Mouse (Mus musculus): Measurements from ENCODE around the gene Xbp1. TPM values are rescaled to one million over a fixed set of nuclear protein-coding genes. Genes with fewer than 3 reads are reported as not detected.

Xbp1 gene
- polyA plus RNA-seq, 1 experiment from 2014 or later, result 222 TPM

DNA sequence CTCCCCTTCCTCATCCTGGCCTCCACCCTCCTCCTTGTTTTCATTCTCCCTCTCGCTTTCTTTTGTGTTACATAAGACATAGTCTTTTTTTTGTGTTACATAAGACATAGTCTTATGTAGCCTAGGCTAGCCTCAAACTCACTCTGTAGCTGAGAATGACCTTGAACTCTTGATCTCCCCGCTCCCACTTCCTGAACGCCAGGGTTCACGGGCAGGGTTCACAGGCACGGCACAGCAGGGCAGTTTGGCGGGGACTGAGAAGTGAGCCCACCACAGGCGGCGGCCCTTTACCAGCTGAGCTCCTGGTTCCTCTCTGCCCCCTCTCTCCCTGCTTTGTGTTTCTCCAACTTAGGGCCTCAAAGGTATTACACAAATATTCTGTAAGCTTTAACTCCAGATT is 7.5 kb upstream of the Xbp1 start:
- no peaks in the 10 kb centered on the region for H3K36me3 ChIP-seq (ENCODE audit: control insufficient read depth, insufficient read depth, low read length)
- H3K27me3 ChIP-seq (replicated peaks; ENCODE audit: control insufficient read depth, insufficient read depth, low read length), result no peaks in the 10 kb centered on the region
- 73% methylated on average over 8 of the region's 8 CpGs for WGBS
- no peak for ATAC-seq
- no peak overlapping the region for H3K27ac ChIP-seq (ENCODE audit: low read length)
- H3K4me3 ChIP-seq (ENCODE audit: low read length), result no peak overlapping the region
- H3K4me2 ChIP-seq (ENCODE audit: low read depth, low read length), result no peak overlapping the region
- H3K4me1 ChIP-seq (ENCODE audit: control insufficient read depth, insufficient read depth, low read length), result no peaks in the 10 kb centered on the region
- no peaks in the 10 kb centered on the region for H3K9me3 ChIP-seq (ENCODE audit: control insufficient read depth, low read length)
- H3K9ac ChIP-seq (ENCODE audit: low read depth, low read length), result no peak overlapping the region

DNA sequence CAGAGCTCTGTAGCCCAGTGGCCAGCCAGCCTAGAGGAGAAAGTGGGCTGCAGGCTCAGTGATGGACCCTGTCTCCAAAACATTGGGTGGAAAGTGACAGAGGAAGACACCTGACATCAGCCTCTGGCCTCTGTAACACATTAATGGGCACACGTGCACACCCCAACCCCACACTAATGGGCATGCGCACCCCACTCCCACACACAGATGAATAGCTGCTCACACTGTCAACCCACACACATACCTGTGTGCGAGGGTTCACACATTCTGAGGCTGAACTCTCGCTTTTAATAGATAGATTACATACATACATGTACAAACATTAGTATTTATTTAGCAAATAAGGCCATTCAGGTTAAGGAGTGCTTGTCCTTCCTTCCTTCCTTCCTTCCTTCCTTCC is 6.4 kb upstream of the Xbp1 start:
- Histone ChIP-seq H3K9ac (ENCODE audit: low read depth, low read length) (no peak overlapping the region), H3K4me1 (ENCODE audit: control insufficient read depth, insufficient read depth, low read length) (no peaks in the 10 kb centered on the region), H3K4me3 (ENCODE audit: low read length) (no peak overlapping the region), H3K9me3 (ENCODE audit: control insufficient read depth, low read length) (no peaks in the 10 kb centered on the region), H3K27me3 (replicated peaks; ENCODE audit: control insufficient read depth, insufficient read depth, low read length) (no peaks in the 10 kb centered on the region), H3K4me2 (ENCODE audit: low read depth, low read length) (no peak overlapping the region), H3K27ac (ENCODE audit: low read length) (no peak overlapping the region), H3K36me3 (ENCODE audit: control insufficient read depth, insufficient read depth, low read length) (no peaks in the 10 kb centered on the region)
- no peak for ATAC-seq
- WGBS, result 85% methylated on average over 4 of the region's 4 CpGs

DNA sequence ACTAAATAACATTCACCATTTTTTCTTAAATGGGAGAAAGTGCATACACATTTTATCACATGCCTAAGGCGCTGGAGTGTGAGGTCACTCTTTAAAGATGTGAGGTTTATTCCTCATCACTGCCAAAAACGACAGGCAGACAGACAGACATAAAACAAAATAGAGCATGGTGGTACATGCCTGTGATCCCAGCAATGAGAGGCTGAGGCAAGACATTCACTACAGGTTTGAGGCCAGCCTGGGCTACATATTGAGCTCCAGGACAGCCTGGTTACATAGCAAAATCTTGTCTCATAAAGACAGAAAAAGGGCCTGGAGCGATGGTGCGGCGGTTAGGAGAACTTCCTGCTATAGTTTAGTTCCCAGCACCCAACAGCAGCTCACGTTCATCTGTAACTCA is 5.3 kb upstream of the Xbp1 start:
- H3K4me1 ChIP-seq (ENCODE audit: control insufficient read depth, insufficient read depth, low read length), result peaks cover 4% of the 10 kb centered on the region; the same call in 1 of the 2 replicates
- H3K9me3 ChIP-seq (ENCODE audit: control insufficient read depth, low read length), result no peaks in the 10 kb centered on the region
- WGBS, result 84% methylated on average over 6 of the region's 6 CpGs
- no peak overlapping the region for H3K4me3 ChIP-seq (ENCODE audit: low read length)
- no peak overlapping the region for H3K9ac ChIP-seq (ENCODE audit: low read depth, low read length)
- ATAC-seq, result no peak
- H3K27me3 ChIP-seq (replicated peaks; ENCODE audit: control insufficient read depth, insufficient read depth, low read length), result no peaks in the 10 kb centered on the region
- H3K4me2 ChIP-seq (ENCODE audit: low read depth, low read length), result no peak overlapping the region
- no peaks in the 10 kb centered on the region for H3K36me3 ChIP-seq (ENCODE audit: control insufficient read depth, insufficient read depth, low read length)
- H3K27ac ChIP-seq (ENCODE audit: low read length), result no peak overlapping the region

DNA sequence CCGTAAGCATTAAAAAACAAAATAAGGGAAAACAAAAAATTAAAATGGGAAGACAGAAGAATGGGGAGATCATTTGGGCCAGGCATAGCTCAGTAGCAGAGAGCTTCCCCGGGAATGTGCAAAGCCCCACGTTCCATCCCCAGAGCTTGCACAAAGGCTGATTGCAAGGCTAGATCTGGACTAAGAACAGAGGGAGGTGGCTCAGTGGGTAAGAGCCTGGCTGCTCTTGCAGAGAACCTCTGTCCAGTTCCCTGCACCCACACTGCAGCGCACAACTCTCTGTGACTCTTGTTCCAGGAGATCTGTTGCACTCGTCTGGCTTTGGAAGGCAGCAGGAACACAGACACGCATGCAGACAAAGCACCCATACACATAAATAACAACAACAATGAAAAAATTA is 4.8 kb upstream of the Xbp1 start:
- WGBS, result 80% methylated on average over 6 of the region's 6 CpGs
- H3K4me1 ChIP-seq (ENCODE audit: control insufficient read depth, insufficient read depth, low read length), result peaks cover 4% of the 10 kb centered on the region; the same call in 1 of the 2 replicates

DNA sequence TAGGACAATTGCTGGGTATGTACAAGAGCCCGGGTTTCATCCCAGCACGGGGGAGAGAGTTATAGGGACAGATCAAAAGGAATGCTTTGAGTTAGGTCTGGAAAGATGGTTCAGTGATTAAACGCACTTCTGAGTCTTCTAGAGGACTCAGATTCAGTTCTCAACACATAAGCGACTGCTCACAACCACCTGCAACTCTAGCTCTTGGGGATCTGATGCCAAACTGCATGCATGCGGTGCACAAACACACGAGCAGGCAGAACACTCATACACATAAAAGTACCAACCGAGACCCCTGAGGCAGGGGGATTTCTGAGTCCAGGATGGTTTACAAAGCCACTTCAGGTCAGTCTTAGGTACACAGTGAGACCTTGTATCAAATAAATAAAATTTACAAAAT is 4.3 kb upstream of the Xbp1 start:
- H3K4me1 ChIP-seq (ENCODE audit: control insufficient read depth, insufficient read depth, low read length), result peaks cover 4% of the 10 kb centered on the region; the same call in 1 of the 2 replicates
- H3K36me3 ChIP-seq (ENCODE audit: control insufficient read depth, insufficient read depth, low read length), result no peaks in the 10 kb centered on the region
- H3K9ac ChIP-seq (ENCODE audit: low read depth, low read length), result no peak overlapping the region
- 78% methylated on average over 7 of the region's 7 CpGs for WGBS
- no peaks in the 10 kb centered on the region for H3K27me3 ChIP-seq (replicated peaks; ENCODE audit: control insufficient read depth, insufficient read depth, low read length)
- no peak for ATAC-seq
- H3K27ac ChIP-seq (ENCODE audit: low read length), result no peak overlapping the region
- H3K9me3 ChIP-seq (ENCODE audit: control insufficient read depth, low read length), result no peaks in the 10 kb centered on the region
- H3K4me2 ChIP-seq (ENCODE audit: low read depth, low read length), result no peak overlapping the region
- no peak overlapping the region for H3K4me3 ChIP-seq (ENCODE audit: low read length)

More for the DNA sequence above, 4.8 kb upstream of the Xbp1 start:
- ATAC-seq, result no peak
- Histone ChIP-seq H3K4me2 (ENCODE audit: low read depth, low read length) (no peak overlapping the region), H3K9ac (ENCODE audit: low read depth, low read length) (no peak overlapping the region), H3K9me3 (ENCODE audit: control insufficient read depth, low read length) (no peaks in the 10 kb centered on the region), H3K36me3 (ENCODE audit: control insufficient read depth, insufficient read depth, low read length) (no peaks in the 10 kb centered on the region), H3K4me3 (ENCODE audit: low read length) (no peak overlapping the region), H3K27ac (ENCODE audit: low read length) (no peak overlapping the region), H3K27me3 (replicated peaks; ENCODE audit: control insufficient read depth, insufficient read depth, low read length) (no peaks in the 10 kb centered on the region)

DNA sequence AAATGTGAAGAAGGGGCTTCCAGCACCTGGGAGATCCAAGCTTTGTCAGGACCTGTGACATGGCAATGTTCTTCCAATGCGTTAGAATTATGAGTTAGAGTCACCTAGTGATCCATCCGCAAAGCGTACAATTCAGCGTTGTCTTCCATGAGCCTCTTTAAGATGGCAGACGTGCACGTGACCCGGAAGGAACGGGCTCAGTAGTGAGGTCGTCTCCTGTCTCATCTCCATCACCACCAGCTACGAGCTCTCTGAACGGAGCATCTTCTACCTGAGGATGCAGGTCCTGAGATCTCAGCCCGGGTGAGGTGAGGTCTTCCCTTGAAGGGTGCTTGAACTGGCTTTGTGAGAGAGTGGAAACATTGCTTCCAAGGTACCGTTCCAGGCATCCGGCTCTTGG is 3.8 kb upstream of the Xbp1 start:
- no peak overlapping the region for H3K9ac ChIP-seq (ENCODE audit: low read depth, low read length)

DNA sequence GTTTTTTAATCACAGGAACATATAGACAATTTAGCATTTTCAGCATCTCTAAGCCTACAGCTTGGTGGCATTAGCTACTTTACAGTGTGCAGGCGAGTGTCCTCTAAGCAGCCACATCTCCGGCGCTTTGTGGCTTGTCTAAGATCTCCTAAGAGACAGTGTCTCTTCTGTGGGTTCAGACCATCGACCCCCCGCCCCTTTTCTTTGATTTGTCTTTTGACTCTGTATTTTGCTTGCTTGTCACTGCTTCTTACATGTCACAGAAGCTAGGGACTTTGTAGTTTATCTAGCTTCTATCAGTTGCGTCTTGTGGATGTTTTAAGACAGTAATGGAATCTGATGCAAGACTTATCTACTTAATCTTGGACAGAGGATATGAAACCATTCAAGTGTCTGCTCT is 3.1 kb upstream of the Xbp1 start:
- no peaks in the 10 kb centered on the region for H3K36me3 ChIP-seq (ENCODE audit: control insufficient read depth, insufficient read depth, low read length)

More for the DNA sequence above, 3.8 kb upstream of the Xbp1 start:
- peaks cover 4% of the 10 kb centered on the region; the same call in 1 of the 2 replicates for H3K4me1 ChIP-seq (ENCODE audit: control insufficient read depth, insufficient read depth, low read length)
- no peak overlapping the region for H3K4me3 ChIP-seq (ENCODE audit: low read length)
- no peaks in the 10 kb centered on the region for H3K36me3 ChIP-seq (ENCODE audit: control insufficient read depth, insufficient read depth, low read length)
- no peak for ATAC-seq
- H3K27me3 ChIP-seq (replicated peaks; ENCODE audit: control insufficient read depth, insufficient read depth, low read length), result no peaks in the 10 kb centered on the region
- no peaks in the 10 kb centered on the region for H3K9me3 ChIP-seq (ENCODE audit: control insufficient read depth, low read length)
- no peak overlapping the region for H3K27ac ChIP-seq (ENCODE audit: low read length)
- WGBS, result 93% methylated on average over 14 of the region's 14 CpGs
- H3K4me2 ChIP-seq (ENCODE audit: low read depth, low read length), result no peak overlapping the region

DNA sequence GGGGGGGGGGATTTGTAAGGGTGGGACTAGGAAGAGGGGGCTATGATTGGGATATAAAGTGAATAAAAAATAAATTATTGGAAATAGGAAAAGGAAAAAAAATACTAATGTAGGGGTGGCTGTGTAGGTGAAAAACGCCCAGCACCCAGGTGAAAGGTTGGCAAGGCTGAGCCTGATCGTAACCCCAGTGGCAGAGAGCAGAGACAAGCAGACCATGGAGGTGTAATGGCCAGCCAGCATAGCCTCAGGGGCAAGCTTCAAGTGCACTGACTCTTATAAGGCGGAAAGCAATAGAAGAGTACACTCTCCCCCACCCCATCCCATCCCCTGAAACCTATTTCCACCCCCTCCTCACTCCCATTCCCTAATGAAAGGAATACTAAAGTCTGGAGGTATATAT is 778 bp upstream of the Xbp1 start:
- peak overlapping the region; percentile 30; the same call in 1 of the 2 replicates for H3K9ac ChIP-seq (ENCODE audit: low read depth, low read length)
- peaks cover 16% of the 10 kb centered on the region for H3K36me3 ChIP-seq (ENCODE audit: control insufficient read depth, insufficient read depth, low read length)
- no peak for ATAC-seq
- H3K4me1 ChIP-seq (ENCODE audit: control insufficient read depth, insufficient read depth, low read length), result peaks cover 22% of the 10 kb centered on the region
- H3K9me3 ChIP-seq (ENCODE audit: control insufficient read depth, low read length), result no peaks in the 10 kb centered on the region
- 88% methylated on average over 3 of the region's 3 CpGs for WGBS
- no peaks in the 10 kb centered on the region for H3K27me3 ChIP-seq (replicated peaks; ENCODE audit: control insufficient read depth, insufficient read depth, low read length)
- H3K4me2 ChIP-seq (ENCODE audit: low read depth, low read length), result peak overlapping the region; percentile 45
- no peak overlapping the region for H3K4me3 ChIP-seq (ENCODE audit: low read length)
- no peak overlapping the region for H3K27ac ChIP-seq (ENCODE audit: low read length)

More for the DNA sequence above, 3.1 kb upstream of the Xbp1 start:
- Histone ChIP-seq H3K9ac (ENCODE audit: low read depth, low read length) (no peak overlapping the region), H3K4me2 (ENCODE audit: low read depth, low read length) (no peak overlapping the region), H3K27ac (ENCODE audit: low read length) (no peak overlapping the region), H3K9me3 (ENCODE audit: control insufficient read depth, low read length) (no peaks in the 10 kb centered on the region), H3K4me3 (ENCODE audit: low read length) (no peak overlapping the region), H3K4me1 (ENCODE audit: control insufficient read depth, insufficient read depth, low read length) (peaks cover 4% of the 10 kb centered on the region; the same call in 1 of the 2 replicates), H3K27me3 (replicated peaks; ENCODE audit: control insufficient read depth, insufficient read depth, low read length) (no peaks in the 10 kb centered on the region)
- 77% methylated on average over 6 of the region's 6 CpGs for WGBS
- ATAC-seq, result no peak

DNA sequence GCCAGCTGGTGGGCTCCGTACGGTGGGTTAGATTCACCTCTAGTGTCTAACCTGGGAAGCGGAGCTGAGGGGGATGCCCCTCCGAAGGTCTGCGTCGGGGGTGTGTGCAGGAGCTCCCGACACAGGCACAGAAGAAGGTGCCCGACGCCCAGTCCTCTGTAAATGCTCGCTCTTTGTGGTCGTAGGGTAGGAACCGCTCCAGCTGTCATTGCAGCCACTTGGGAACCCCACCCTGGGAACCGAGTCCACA is 732 bp downstream of the Xbp1 start:
- Histone ChIP-seq H3K27ac (ENCODE audit: low read length) (peak overlapping the region; percentile 99), H3K9me3 (ENCODE audit: control insufficient read depth, low read length) (no peaks in the 10 kb centered on the region), H3K36me3 (ENCODE audit: control insufficient read depth, insufficient read depth, low read length) (peaks cover 25% of the 10 kb centered on the region), H3K9ac (ENCODE audit: low read depth, low read length) (peak overlapping the region; percentile 100), H3K27me3 (replicated peaks; ENCODE audit: control insufficient read depth, insufficient read depth, low read length) (no peaks in the 10 kb centered on the region), H3K4me2 (ENCODE audit: low read depth, low read length) (peak overlapping the region; percentile 65), H3K4me3 (ENCODE audit: low read length) (peak overlapping the region; percentile 97), H3K4me1 (ENCODE audit: control insufficient read depth, insufficient read depth, low read length) (peaks cover 25% of the 10 kb centered on the region)
- ATAC-seq, result peak; percentile 23
- WGBS, result under 1% methylated on average over 13 of the region's 13 CpGs

DNA sequence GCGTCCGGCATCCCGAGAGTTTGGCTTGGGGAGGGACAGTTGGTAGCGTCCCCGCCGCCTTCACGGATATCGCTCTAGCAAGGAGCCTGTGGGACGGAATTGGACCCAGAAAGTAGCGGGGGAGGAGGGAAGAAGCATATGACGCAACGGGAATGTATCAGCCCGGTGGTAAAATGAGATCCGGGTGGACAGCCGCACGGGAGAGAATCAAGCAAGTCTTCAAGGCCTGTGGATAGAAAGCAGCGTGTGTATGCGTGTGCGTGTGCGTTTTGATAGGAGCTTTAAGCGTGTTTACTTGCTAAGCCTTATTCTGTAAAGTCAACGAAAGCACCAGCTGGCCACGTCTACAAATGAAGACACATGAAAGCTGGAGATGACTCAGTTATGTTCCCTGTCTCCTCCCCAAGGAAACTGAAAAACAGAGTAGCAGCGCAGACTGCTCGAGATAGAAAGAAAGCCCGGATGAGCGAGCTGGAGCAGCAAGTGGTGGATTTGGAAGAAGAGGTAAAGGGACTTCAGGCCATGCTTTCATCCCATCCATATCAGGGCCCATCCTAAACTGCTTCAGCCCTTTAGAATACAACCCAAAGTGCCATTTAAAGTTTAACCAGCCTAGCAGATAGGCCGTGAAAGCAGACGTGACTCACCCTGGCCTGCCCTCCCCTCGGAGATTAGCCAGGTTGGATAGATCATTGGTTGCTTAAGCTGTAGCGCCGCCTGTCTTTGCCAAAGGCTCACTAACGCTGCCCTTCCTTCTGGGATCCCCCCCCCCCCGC is 1.2 kb downstream of the Xbp1 start:
- no peaks in the 10 kb centered on the region for H3K27me3 ChIP-seq (replicated peaks; ENCODE audit: control insufficient read depth, insufficient read depth, low read length)
- H3K4me1 ChIP-seq (ENCODE audit: control insufficient read depth, insufficient read depth, low read length), result peaks cover 25% of the 10 kb centered on the region
- peaks cover 25% of the 10 kb centered on the region for H3K36me3 ChIP-seq (ENCODE audit: control insufficient read depth, insufficient read depth, low read length)
- peak overlapping the region; percentile 97 for H3K4me3 ChIP-seq (ENCODE audit: low read length)
- H3K9ac ChIP-seq (ENCODE audit: low read depth, low read length), result peak overlapping the region; percentile 100
- H3K9me3 ChIP-seq (ENCODE audit: control insufficient read depth, low read length), result no peaks in the 10 kb centered on the region
- ATAC-seq, result peak; percentile 62
- peak overlapping the region; percentile 99 for H3K27ac ChIP-seq (ENCODE audit: low read length)
- WGBS, result under 1% methylated on average over 34 of the region's 34 CpGs
- peak overlapping the region; percentile 65 for H3K4me2 ChIP-seq (ENCODE audit: low read depth, low read length)
